Mouse (Mus musculus) T-helper 2 cell (primary cell): ENCODE results near the gene Mrtfb.

Source experiments
- in situ Hi-C: fragments of 300-600 bp; cut with MboI, MseI; formaldehyde crosslinking; loops from one replicate; pipeline ENCODE4 v1.15.1; 2025; ENCODE audit warnings: high pct_unique_total_duplicates

Mrtfb gene

GRCm38 (mm10) chr16:13350729-13351128 lies 94.4 kb downstream of the Mrtfb start:
- in situ Hi-C loops = no loop called here

GRCm38 (mm10) chr16:13351268-13351667 lies 95.0 kb downstream of the Mrtfb start:
- in situ Hi-C loops = no loop called here

- in situ Hi-C loops = no loop called here
Observed at GRCm38 (mm10) chr16:13353927-13354326, 97.6 kb downstream of the Mrtfb start.

- in situ Hi-C loops = no loop called here
Observed at GRCm38 (mm10) chr16:13354431-13354830, 98.2 kb downstream of the Mrtfb start.

- in situ Hi-C loops = no loop called here
Observed at GRCm38 (mm10) chr16:13357806-13358679, 101.8 kb downstream of the Mrtfb start.

GRCm38 (mm10) chr16:13358741-13359140 lies 102.5 kb downstream of the Mrtfb start:
- in situ Hi-C loops = no loop called here

- in situ Hi-C loops = no loop called here
Observed at GRCm38 (mm10) chr16:13359405-13359858, 103.2 kb downstream of the Mrtfb start.

- in situ Hi-C loops = no loop called here
Observed at GRCm38 (mm10) chr16:13360208-13360607, 103.9 kb downstream of the Mrtfb start.

- in situ Hi-C loops = no loop called here
Observed at GRCm38 (mm10) chr16:13360835-13361234, 104.6 kb downstream of the Mrtfb start.

- in situ Hi-C loops = no loop called here
Observed at GRCm38 (mm10) chr16:13363141-13363540, 106.9 kb downstream of the Mrtfb start.

GRCm38 (mm10) chr16:13364145-13364544 lies 107.9 kb downstream of the Mrtfb start:
- in situ Hi-C loops = no loop called here

- in situ Hi-C loops = no loop called here
Observed at GRCm38 (mm10) chr16:13366256-13366655, 110.0 kb downstream of the Mrtfb start.

- in situ Hi-C loops = no loop called here
Observed at GRCm38 (mm10) chr16:13366802-13367465, 110.7 kb downstream of the Mrtfb start.

- in situ Hi-C loops = no loop called here
Observed at GRCm38 (mm10) chr16:13367466-13367856, 111.2 kb downstream of the Mrtfb start.

- in situ Hi-C loops = no loop called here
Observed at GRCm38 (mm10) chr16:13368645-13369044, 112.4 kb downstream of the Mrtfb start.

GRCm38 (mm10) chr16:13371740-13372287 lies 115.5 kb downstream of the Mrtfb start:
- in situ Hi-C loops = no loop called here

GRCm38 (mm10) chr16:13372899-13373533 lies 116.7 kb downstream of the Mrtfb start:
- in situ Hi-C loops = no loop called here

- in situ Hi-C loops = no loop called here
Observed at GRCm38 (mm10) chr16:13376947-13377486, 120.7 kb downstream of the Mrtfb start.

- in situ Hi-C loops = no loop called here
Observed at GRCm38 (mm10) chr16:13378157-13378556, 121.9 kb downstream of the Mrtfb start.

GRCm38 (mm10) chr16:13379865-13380264 lies 123.6 kb downstream of the Mrtfb start:
- in situ Hi-C loops = no loop called here

- in situ Hi-C loops = no loop called here
Observed at GRCm38 (mm10) chr16:13381771-13382170, 125.5 kb downstream of the Mrtfb start.

GRCm38 (mm10) chr16:13387306-13387705 lies 131.0 kb downstream of the Mrtfb start:
- in situ Hi-C loops = no loop called here
